Mouse (Mus musculus) thymus, postnatal 14 days (tissue): ENCODE data around the gene Gstt2.
A peak's percentile ranks its signal among the peaks of the same experiment; 100 is the strongest.

Experiments
- DNase-seq: peaks from one replicate; pipeline ENCODE4 v3.0.0; 2021

Gene Gstt2

GRCm38 (mm10) chr10:75823782-75824181 lies 13.4 kb downstream of the Gstt2 start:
- no peak for DNase-seq

GRCm38 (mm10) chr10:75822443-75822842 lies 14.8 kb downstream of the Gstt2 start, which contains the start of gene Gstt4:
Gene Gstt4 (minus strand): TSS chr10:75822543.
- no peak for DNase-seq

- no peak for DNase-seq
Measured at GRCm38 (mm10) chr10:75819882-75820281, 17.3 kb downstream of the Gstt2 start.

- no peak for DNase-seq
Measured at GRCm38 (mm10) chr10:75818641-75819040, 18.6 kb downstream of the Gstt2 start.

GRCm38 (mm10) chr10:75804217-75804616 lies 33.0 kb downstream of the Gstt2 start:
- DNase-seq = no peak

GRCm38 (mm10) chr10:75798176-75798696 lies 39.0 kb downstream of the Gstt2 start, which contains the start of gene Gstt1:
Gene Gstt1 (minus strand): TSS chr10:75798584.
- DNase-seq = no peak

GRCm38 (mm10) chr10:75797619-75798175 lies 39.5 kb downstream of the Gstt2 start:
- peak; percentile 20 for DNase-seq

GRCm38 (mm10) chr10:75796731-75797516 lies 40.3 kb downstream of the Gstt2 start:
- DNase-seq = no peak

GRCm38 (mm10) chr10:75794880-75795279 lies 42.3 kb downstream of the Gstt2 start:
- DNase-seq = no peak

GRCm38 (mm10) chr10:75790773-75791172 lies 46.5 kb downstream of the Gstt2 start:
- DNase-seq = peak; percentile 51

- no peak for DNase-seq
Measured at GRCm38 (mm10) chr10:75789841-75790240, 47.4 kb downstream of the Gstt2 start.

GRCm38 (mm10) chr10:75789081-75789735 lies 48.0 kb downstream of the Gstt2 start:
- no peak for DNase-seq

- no peak for DNase-seq
Measured at GRCm38 (mm10) chr10:75788277-75788676, 48.9 kb downstream of the Gstt2 start.

GRCm38 (mm10) chr10:75785442-75785841 lies 51.8 kb downstream of the Gstt2 start:
- DNase-seq = no peak
